9 mouse cellular contexts compared by ENCODE assay signal in the genomic region with DNA sequence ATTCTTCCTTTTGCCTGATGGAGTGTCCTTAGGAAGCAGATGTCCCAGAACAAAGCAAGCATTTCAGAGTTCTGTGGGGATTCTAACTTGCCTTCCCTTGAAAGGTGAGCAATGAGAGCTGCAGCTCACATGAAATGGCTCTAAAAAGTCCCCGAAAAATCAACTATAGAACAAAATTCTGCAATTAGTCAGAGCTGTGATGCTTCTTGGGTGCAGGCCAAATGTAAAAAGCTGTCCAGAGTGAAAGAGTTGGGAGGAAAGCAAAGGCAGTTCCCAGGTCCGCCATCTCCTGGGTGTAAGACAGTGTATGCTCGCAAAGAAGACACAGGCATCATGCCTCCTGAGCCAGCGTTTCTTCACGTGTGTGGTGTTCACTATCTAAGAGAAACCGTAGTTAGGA.
"Had no signal": no experiment of that assay in that cellular context is flagged by ENCODE, and none has a peak within 500 bp of the region (broad histone marks: within the 10 kb centered on the region; RNA-seq: fewer than 3 reads in every experiment).

No protein-coding gene starts in this region.

- DNase-seq: kidney, adult 8-10 months; kidney, postnatal 10 days; kidney, postnatal 36 days; layer of hippocampus, postnatal 36 days; liver; lung, adult 18-20 months; thymus, adult 2 months; thymus, postnatal 14 days; thymus, postnatal 4 days had no signal
